Mouse (Mus musculus) megakaryocyte, embryonic 14.5 days (primary cell): ENCODE data around the gene Cadm1.

Experiments used
- FLI1 ChIP-seq: IDR thresholded peaks from 2 replicates; pipeline ENCODE4 v1.6.1; 2012; ENCODE audit warnings: low read length, inconsistent platforms, mixed read lengths
- GATA1 ChIP-seq: IDR thresholded peaks from 3 replicates; pipeline ENCODE4 v1.6.1; 2012; ENCODE audit warnings: mixed read lengths, low read length, inconsistent platforms, borderline replicate concordance

- TF ChIP-seq GATA1 (no peak), FLI1 (no peak)
Observed at GRCm38 (mm10) chr9:47900734-47901133, 370.8 kb downstream of the Cadm1 start.
